Mouse (Mus musculus): Measurements from ENCODE around the gene Carmil1. TPM values are rescaled to one million over a fixed set of nuclear protein-coding genes. Genes with fewer than 3 reads are reported as not detected.

Carmil1 gene
- polyA plus RNA-seq, 1 experiment from 2014 or later: 46.2 TPM

GRCm38 (mm10) chr13:24093108-24093507, 187.5 kb downstream of the Carmil1 start:
- 88% methylated on average over 3 of the region's 3 CpGs for WGBS
- H3K4me1 ChIP-seq: no peaks in the 10 kb centered on the region

GRCm38 (mm10) chr13:24092073-24092472, 188.5 kb downstream of the Carmil1 start:
- Histone ChIP-seq H3K27me3 (no peaks in the 10 kb centered on the region), H3K9me3 (no peaks in the 10 kb centered on the region), H3K36me3 (0 out of 2 replicates have a peak, but pooled peaks cover 3% of the 10 kb centered on the region), H3K4me3 (no peak overlapping the region), H3K4me2 (no peak overlapping the region), H3K27ac (no peak overlapping the region), H3K4me1 (no peaks in the 10 kb centered on the region), H3K9ac (no peak overlapping the region)
- ATAC-seq (ENCODE audit: borderline replicate concordance, extremely low read depth, low FRiP score, low TSS enrichment): no peak
- 91% methylated on average over 5 of the region's 5 CpGs for WGBS

More at GRCm38 (mm10) chr13:24093108-24093507, 187.5 kb downstream of the Carmil1 start:
- ATAC-seq (ENCODE audit: borderline replicate concordance, extremely low read depth, low FRiP score, low TSS enrichment): no peak
- Histone ChIP-seq H3K36me3 (0 out of 2 replicates have a peak, but pooled peaks cover 3% of the 10 kb centered on the region), H3K27ac (no peak overlapping the region), H3K27me3 (no peaks in the 10 kb centered on the region), H3K9ac (no peak overlapping the region), H3K9me3 (no peaks in the 10 kb centered on the region), H3K4me3 (no peak overlapping the region), H3K4me2 (no peak overlapping the region)

- H3K9me3 ChIP-seq: no peaks in the 10 kb centered on the region
- no peaks in the 10 kb centered on the region for H3K4me1 ChIP-seq
- H3K4me2 ChIP-seq: no peak overlapping the region
- H3K27me3 ChIP-seq: no peaks in the 10 kb centered on the region
- no peak overlapping the region for H3K27ac ChIP-seq
- no peak overlapping the region for H3K4me3 ChIP-seq
- no peak overlapping the region for H3K9ac ChIP-seq
- ATAC-seq (ENCODE audit: borderline replicate concordance, extremely low read depth, low FRiP score, low TSS enrichment): no peak
- WGBS: 75% methylated on average over 4 of the region's 4 CpGs
- H3K36me3 ChIP-seq: no peaks in the 10 kb centered on the region
Measured at GRCm38 (mm10) chr13:24082153-24082552, 198.4 kb downstream of the Carmil1 start.

- ATAC-seq (ENCODE audit: borderline replicate concordance, extremely low read depth, low FRiP score, low TSS enrichment): no peak
- 81% methylated on average over 7 of the region's 7 CpGs for WGBS
Measured at GRCm38 (mm10) chr13:24081698-24082097, 198.9 kb downstream of the Carmil1 start.

GRCm38 (mm10) chr13:24072588-24072987, 208.0 kb downstream of the Carmil1 start:
- no peak overlapping the region for H3K27ac ChIP-seq
- H3K4me1 ChIP-seq: no peaks in the 10 kb centered on the region
- H3K36me3 ChIP-seq: peaks cover 9% of the 10 kb centered on the region; the same call in 1 of the 2 replicates
- H3K27me3 ChIP-seq: no peaks in the 10 kb centered on the region
- no peak overlapping the region for H3K4me2 ChIP-seq
- no peaks in the 10 kb centered on the region for H3K9me3 ChIP-seq
- H3K4me3 ChIP-seq: no peak overlapping the region
- H3K9ac ChIP-seq: no peak overlapping the region
- ATAC-seq (ENCODE audit: borderline replicate concordance, extremely low read depth, low FRiP score, low TSS enrichment): no peak
- WGBS: 93% methylated on average over 10 of the region's 10 CpGs

More at GRCm38 (mm10) chr13:24081698-24082097, 198.9 kb downstream of the Carmil1 start:
- H3K27ac ChIP-seq: no peak overlapping the region
- no peak overlapping the region for H3K9ac ChIP-seq
- no peaks in the 10 kb centered on the region for H3K4me1 ChIP-seq
- H3K4me2 ChIP-seq: no peak overlapping the region
- H3K27me3 ChIP-seq: no peaks in the 10 kb centered on the region
- H3K9me3 ChIP-seq: no peaks in the 10 kb centered on the region
- H3K4me3 ChIP-seq: no peak overlapping the region
- H3K36me3 ChIP-seq: no peaks in the 10 kb centered on the region

- H3K9ac ChIP-seq: no peak overlapping the region
- no peak overlapping the region for H3K4me2 ChIP-seq
- no peaks in the 10 kb centered on the region for H3K27me3 ChIP-seq
- no peak overlapping the region for H3K4me3 ChIP-seq
- 90% methylated on average over 8 of the region's 8 CpGs for WGBS
- no peak for ATAC-seq (ENCODE audit: borderline replicate concordance, extremely low read depth, low FRiP score, low TSS enrichment)
- no peaks in the 10 kb centered on the region for H3K4me1 ChIP-seq
- no peaks in the 10 kb centered on the region for H3K9me3 ChIP-seq
- no peak overlapping the region for H3K27ac ChIP-seq
- peaks cover 8% of the 10 kb centered on the region; the same call in 1 of the 2 replicates for H3K36me3 ChIP-seq
Measured at GRCm38 (mm10) chr13:24067553-24067952, 213.0 kb downstream of the Carmil1 start.

- no peaks in the 10 kb centered on the region for H3K27me3 ChIP-seq
- H3K4me1 ChIP-seq: no peaks in the 10 kb centered on the region
- H3K9me3 ChIP-seq: no peaks in the 10 kb centered on the region
- H3K4me3 ChIP-seq: no peak overlapping the region
- H3K36me3 ChIP-seq: peaks cover 8% of the 10 kb centered on the region; the same call in 1 of the 2 replicates
- H3K4me2 ChIP-seq: no peak overlapping the region
- H3K9ac ChIP-seq: no peak overlapping the region
- ATAC-seq (ENCODE audit: borderline replicate concordance, extremely low read depth, low FRiP score, low TSS enrichment): no peak
- H3K27ac ChIP-seq: no peak overlapping the region
- WGBS: 45% methylated on average over 1 of the region's 1 CpGs
Measured at GRCm38 (mm10) chr13:24065536-24065935, 215.1 kb downstream of the Carmil1 start.

- H3K4me1 ChIP-seq: no peaks in the 10 kb centered on the region
- peaks cover 6% of the 10 kb centered on the region; the same call in 1 of the 2 replicates for H3K36me3 ChIP-seq
- H3K27ac ChIP-seq: no peak overlapping the region
- no peak for ATAC-seq (ENCODE audit: borderline replicate concordance, extremely low read depth, low FRiP score, low TSS enrichment)
- H3K9me3 ChIP-seq: no peaks in the 10 kb centered on the region
- 75% methylated on average over 4 of the region's 4 CpGs for WGBS
- H3K27me3 ChIP-seq: no peaks in the 10 kb centered on the region
- H3K9ac ChIP-seq: no peak overlapping the region
- H3K4me2 ChIP-seq: no peak overlapping the region
- no peak overlapping the region for H3K4me3 ChIP-seq
Measured at GRCm38 (mm10) chr13:24062770-24063169, 217.8 kb downstream of the Carmil1 start.

- Histone ChIP-seq H3K36me3 (no peaks in the 10 kb centered on the region), H3K4me3 (no peak overlapping the region), H3K27ac (no peak overlapping the region), H3K4me2 (no peak overlapping the region), H3K9ac (no peak overlapping the region), H3K27me3 (no peaks in the 10 kb centered on the region), H3K4me1 (no peaks in the 10 kb centered on the region), H3K9me3 (no peaks in the 10 kb centered on the region)
- no peak for ATAC-seq (ENCODE audit: borderline replicate concordance, extremely low read depth, low FRiP score, low TSS enrichment)
- 78% methylated on average over 5 of the region's 5 CpGs for WGBS
Measured at GRCm38 (mm10) chr13:24055072-24055869, 225.3 kb downstream of the Carmil1 start.

GRCm38 (mm10) chr13:24051496-24051895, 229.1 kb downstream of the Carmil1 start:
- Histone ChIP-seq H3K4me2 (no peak overlapping the region), H3K4me1 (no peaks in the 10 kb centered on the region), H3K27me3 (no peaks in the 10 kb centered on the region), H3K36me3 (no peaks in the 10 kb centered on the region), H3K9ac (no peak overlapping the region), H3K4me3 (no peak overlapping the region), H3K9me3 (no peaks in the 10 kb centered on the region), H3K27ac (no peak overlapping the region)
- no peak for ATAC-seq (ENCODE audit: borderline replicate concordance, extremely low read depth, low FRiP score, low TSS enrichment)
- 51% methylated on average over 2 of the region's 2 CpGs for WGBS

GRCm38 (mm10) chr13:24050330-24050729, 230.3 kb downstream of the Carmil1 start:
- no peak overlapping the region for H3K4me2 ChIP-seq
- no peak overlapping the region for H3K9ac ChIP-seq
- no peak overlapping the region for H3K4me3 ChIP-seq
- H3K36me3 ChIP-seq: no peaks in the 10 kb centered on the region
- H3K9me3 ChIP-seq: no peaks in the 10 kb centered on the region
- no peaks in the 10 kb centered on the region for H3K27me3 ChIP-seq
- WGBS: 32% methylated on average over 5 of the region's 5 CpGs
- no peak overlapping the region for H3K27ac ChIP-seq
- no peaks in the 10 kb centered on the region for H3K4me1 ChIP-seq
- ATAC-seq (ENCODE audit: borderline replicate concordance, extremely low read depth, low FRiP score, low TSS enrichment): no peak

GRCm38 (mm10) chr13:24049267-24050034, 231.1 kb downstream of the Carmil1 start:
- no peak for ATAC-seq (ENCODE audit: borderline replicate concordance, extremely low read depth, low FRiP score, low TSS enrichment)
- Histone ChIP-seq H3K9ac (no peak overlapping the region), H3K4me3 (no peak overlapping the region), H3K4me1 (no peaks in the 10 kb centered on the region), H3K9me3 (no peaks in the 10 kb centered on the region), H3K27ac (no peak overlapping the region), H3K4me2 (no peak overlapping the region), H3K27me3 (no peaks in the 10 kb centered on the region), H3K36me3 (no peaks in the 10 kb centered on the region)
- WGBS: 75% methylated on average over 9 of the region's 9 CpGs

All from lung, embryonic 15.5 days (tissue).